Mouse (Mus musculus) olfactory bulb, adult 2 months (tissue): ENCODE measurements around the gene Cdk15.

ENCODE experiments used
- CTCF ChIP-seq: fragments of 200-500 bp; IDR thresholded peaks from 2 replicates; pipeline ENCODE4 v1.5.1; 2012; ENCODE audit warnings: low read depth, mild to moderate bottlenecking, low read length, moderate library complexity; ENCODE audit not compliant: insufficient read depth
- POLR2A ChIP-seq: fragments of 200-500 bp; IDR thresholded peaks from 2 replicates; pipeline ENCODE4 v1.6.1; 2012; ENCODE audit warnings: mild to moderate bottlenecking, low read depth, low read length, moderate library complexity; ENCODE audit not compliant: insufficient read depth

- TF ChIP-seq CTCF (no peak), POLR2A (no peak)
Measured at GRCm38 (mm10) chr1:59334562-59334890, 77.8 kb downstream of the Cdk15 start.
